31 mouse cellular contexts compared by ENCODE assay signal in genomic region chr9:32817442-32818358, GRCm38 (mm10).
DNase-seq lines count a peak whose midpoint lies in the region; ATAC-seq lines count a peak whose summit lies in the region.
"Had no signal": no experiment of that assay in that cellular context is flagged by ENCODE, and none has a peak within 500 bp of the region (broad histone marks: within the 10 kb centered on the region; RNA-seq: fewer than 3 reads in every experiment).

No protein-coding gene starts in this region.

- H3K4me3 ChIP-seq in kidney, embryonic 16.5 days (ENCODE audit: low read length), result no peak overlapping the region
- no peak overlapping the region for H3K4me3 ChIP-seq in limb, embryonic 10.5 days
- no peak overlapping the region for H3K4me3 ChIP-seq in forebrain, embryonic 11.5 days (ENCODE audit: low read depth, low read length)
- H3K4me3 ChIP-seq: erythroblast, embryonic 14.5 days; forebrain, embryonic 13.5 days; heart, embryonic 10.5 days; heart, embryonic 15.5 days; hindbrain, embryonic 13.5 days; layer of hippocampus, adult 2 months; left cerebral cortex, adult 2 months; limb, embryonic 13.5 days; midbrain, embryonic 12.5 days; myocyte; neural tube, embryonic 12.5 days had no signal

- ATAC-seq in kidney, embryonic 16.5 days (ENCODE audit: low FRiP score, low TSS enrichment), result peak; percentile 77
- no peak for ATAC-seq in forebrain, embryonic 11.5 days (replicated peaks; ENCODE audit: low FRiP score)
- ATAC-seq: forebrain, embryonic 13.5 days; inflammation-experienced regulatory T-cells, adult 6 months had no signal

- DNase-seq in embryo, embryonic 10 days (ENCODE audit: low spot score), result peak; percentile 27
- no peak for DNase-seq in embryo, embryonic 9.5 days (ENCODE audit: extremely low spot score)
- peak; percentile 45 for DNase-seq in embryo, embryonic 10.5 days (ENCODE audit: low spot score)
- no peak for DNase-seq in limb, embryonic 10.5 days (ENCODE audit: low spot score)
- no peak for DNase-seq in thymus, postnatal 14 days
- no peak for DNase-seq in forebrain, embryonic 11.5 days (ENCODE audit: low spot score)
- no peak for DNase-seq in cerebellum, postnatal 25 days
- DNase-seq: adrenal gland, postnatal 14 days; cerebellum, adult 18-20 months; cerebellum, postnatal 10 days; heart, adult 11 months; heart, postnatal 4 days; right cerebral cortex, adult 18-20 months; thymus, adult 18-20 months; thymus, postnatal 36 days had no signal

- 26% methylated on average over 7 of the region's 7 CpGs for WGBS in kidney, embryonic 16.5 days
- WGBS in limb, embryonic 10.5 days, result 50% methylated on average over 7 of the region's 7 CpGs
- 80% methylated on average over 7 of the region's 7 CpGs for WGBS in forebrain, embryonic 11.5 days

- no peaks in the 10 kb centered on the region for H3K27me3 ChIP-seq in kidney, embryonic 16.5 days (ENCODE audit: insufficient read depth, low read length)
- H3K27me3 ChIP-seq in limb, embryonic 10.5 days (ENCODE audit: low read depth, poor library complexity, severe bottlenecking), result 0 out of 2 replicates have a peak, but pooled peaks cover 5% of the 10 kb centered on the region
- no peaks in the 10 kb centered on the region for H3K27me3 ChIP-seq in forebrain, embryonic 11.5 days (ENCODE audit: control insufficient read depth, insufficient read depth, low read length)
- H3K27me3 ChIP-seq: forebrain, embryonic 13.5 days; heart, embryonic 15.5 days; hindbrain, embryonic 13.5 days; limb, embryonic 13.5 days; midbrain, embryonic 12.5 days; neural tube, embryonic 12.5 days had no signal

- no peak overlapping the region for H3K9ac ChIP-seq in kidney, embryonic 16.5 days (replicated peaks; ENCODE audit: low read length)
- H3K9ac ChIP-seq in forebrain, embryonic 11.5 days (ENCODE audit: low read length), result no peak overlapping the region
- H3K9ac ChIP-seq: forebrain, embryonic 13.5 days; heart, embryonic 15.5 days; hindbrain, embryonic 13.5 days; limb, embryonic 13.5 days; midbrain, embryonic 12.5 days; neural tube, embryonic 12.5 days had no signal

- no peak overlapping the region for H3K4me2 ChIP-seq in kidney, embryonic 16.5 days (replicated peaks; ENCODE audit: low read depth, low read length)
- H3K4me2 ChIP-seq in forebrain, embryonic 11.5 days (ENCODE audit: low read depth, low read length, severe bottlenecking), result no peak overlapping the region
- H3K4me2 ChIP-seq: forebrain, embryonic 13.5 days; heart, embryonic 15.5 days; hindbrain, embryonic 13.5 days; limb, embryonic 13.5 days; liver, embryonic 11.5 days; midbrain, embryonic 12.5 days; neural tube, embryonic 12.5 days had no signal

- peak overlapping the region; percentile 76 for H3K27ac ChIP-seq in kidney, embryonic 16.5 days (ENCODE audit: low read length)
- H3K27ac ChIP-seq in limb, embryonic 10.5 days, result peak overlapping the region; percentile 20; the same call in 1 of the 2 replicates
- H3K27ac ChIP-seq in forebrain, embryonic 11.5 days (ENCODE audit: low read depth, low read length), result no peak overlapping the region
- H3K27ac ChIP-seq: forebrain, embryonic 13.5 days; heart, embryonic 10.5 days; heart, embryonic 15.5 days; hindbrain, embryonic 13.5 days; layer of hippocampus, adult 2 months; left cerebral cortex, adult 2 months; limb, embryonic 13.5 days; midbrain, embryonic 12.5 days; neural tube, embryonic 12.5 days; stomach, postnatal 0 days had no signal

- H3K36me3 ChIP-seq in kidney, embryonic 16.5 days (ENCODE audit: insufficient read depth, low read length), result no peaks in the 10 kb centered on the region
- H3K36me3 ChIP-seq in limb, embryonic 10.5 days, result no peaks in the 10 kb centered on the region
- no peaks in the 10 kb centered on the region for H3K36me3 ChIP-seq in forebrain, embryonic 11.5 days (ENCODE audit: control insufficient read depth, insufficient read depth, low read length)
- H3K36me3 ChIP-seq: G1E; heart, embryonic 10.5 days; heart, embryonic 15.5 days; hindbrain, embryonic 13.5 days; limb, embryonic 13.5 days; midbrain, embryonic 12.5 days; neural tube, embryonic 12.5 days had no signal

- H3K4me1 ChIP-seq in kidney, embryonic 16.5 days (ENCODE audit: insufficient read depth, low read length), result peaks cover 22% of the 10 kb centered on the region
- H3K4me1 ChIP-seq in limb, embryonic 10.5 days, result peaks cover 37% of the 10 kb centered on the region
- H3K4me1 ChIP-seq in forebrain, embryonic 11.5 days (replicated peaks; ENCODE audit: control insufficient read depth, insufficient read depth, low read length), result no peaks in the 10 kb centered on the region
- H3K4me1 ChIP-seq: forebrain, embryonic 13.5 days; heart, embryonic 15.5 days; hindbrain, embryonic 13.5 days; limb, embryonic 13.5 days; midbrain, embryonic 12.5 days; neural tube, embryonic 12.5 days had no signal

- no peaks in the 10 kb centered on the region for H3K9me3 ChIP-seq in kidney, embryonic 16.5 days (ENCODE audit: low read length)
- no peaks in the 10 kb centered on the region for H3K9me3 ChIP-seq in limb, embryonic 10.5 days (replicated peaks)
- no peaks in the 10 kb centered on the region for H3K9me3 ChIP-seq in forebrain, embryonic 11.5 days (ENCODE audit: control insufficient read depth, low read length)
- H3K9me3 ChIP-seq: forebrain, embryonic 13.5 days; heart, embryonic 10.5 days; heart, embryonic 15.5 days; hindbrain, embryonic 13.5 days; limb, embryonic 13.5 days; midbrain, embryonic 12.5 days; neural tube, embryonic 12.5 days had no signal

Comparison
In these comparisons a context has a peak if more than half of its experiments do, and no peak if none do; other contexts are left out.
1. DNase-seq: peak in embryo, embryonic 10 days (single experiment) and embryo, embryonic 10.5 days (single experiment); none in embryo, embryonic 9.5 days (single experiment), limb, embryonic 10.5 days (single experiment), thymus, postnatal 14 days (single experiment), forebrain, embryonic 11.5 days (single experiment) and cerebellum, postnatal 25 days (0 of 2).